Mouse (Mus musculus) cerebellum, postnatal 4 days (tissue): ENCODE results near the gene Hs3st4.
A peak's percentile ranks its signal among the peaks of the same experiment; 100 is the strongest.

Source experiments
- DNase-seq, 2 experiments: peaks; one replicate each; pipeline ENCODE4 v3.0.0; 2022; ENCODE audit warnings: low spot score in 2 of 2, mixed read lengths in 1 of 2

Hs3st4 gene

GRCm38 (mm10) chr7:124341510-124341909 is 358.8 kb downstream of the Hs3st4 start:
- DNase-seq: no peak

GRCm38 (mm10) chr7:124347218-124348017 is 364.7 kb downstream of the Hs3st4 start:
- DNase-seq: peak in 1 of 2 experiments; percentile 5

- no peak for DNase-seq
Observed at GRCm38 (mm10) chr7:124354035-124354434, 371.4 kb downstream of the Hs3st4 start.

DNA sequence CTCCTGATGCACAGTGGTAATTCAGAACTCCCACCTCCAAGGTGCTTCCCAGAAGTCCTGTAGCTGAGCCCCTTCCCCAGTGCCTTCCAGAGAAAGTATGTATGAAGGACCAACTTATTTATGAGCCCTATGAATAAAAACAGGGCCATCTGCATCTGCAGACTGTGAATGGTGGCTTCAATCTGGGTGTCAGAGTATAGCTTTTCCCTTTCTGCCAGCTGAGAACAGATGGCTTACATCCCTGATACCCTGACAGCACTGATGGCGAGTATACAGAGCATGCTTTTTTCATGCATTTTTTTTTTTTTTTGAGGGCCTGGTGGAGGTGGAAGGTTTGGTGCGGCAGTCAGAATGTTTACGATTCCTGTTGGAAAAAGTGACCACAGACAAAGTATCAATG is 375.4 kb downstream of the Hs3st4 start:
- DNase-seq: no peak

DNA sequence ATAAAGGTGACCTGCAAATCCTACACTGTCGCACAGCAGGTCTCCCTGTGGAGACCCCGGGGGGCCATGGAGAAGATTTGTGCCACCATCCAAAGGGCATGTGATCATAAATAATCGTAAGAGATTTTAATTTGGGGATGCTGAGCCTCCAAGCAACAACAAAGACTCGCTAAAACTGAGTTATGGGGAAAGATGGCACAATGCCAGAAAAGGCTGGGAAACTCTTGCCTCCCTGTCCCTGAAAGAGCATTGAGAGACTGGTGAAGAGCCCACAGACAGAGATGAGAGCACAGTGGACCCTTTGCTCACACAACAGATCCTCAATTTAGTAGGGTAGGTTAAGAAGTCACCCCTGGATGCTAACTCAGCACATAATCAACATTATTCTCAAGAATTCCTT is 377.2 kb downstream of the Hs3st4 start:
- DNase-seq: no peak

- DNase-seq: no peak
Observed at GRCm38 (mm10) chr7:124372297-124372696, 389.6 kb downstream of the Hs3st4 start.

- DNase-seq: no peak
Observed at GRCm38 (mm10) chr7:124372697-124373096, 390.0 kb downstream of the Hs3st4 start.

DNA sequence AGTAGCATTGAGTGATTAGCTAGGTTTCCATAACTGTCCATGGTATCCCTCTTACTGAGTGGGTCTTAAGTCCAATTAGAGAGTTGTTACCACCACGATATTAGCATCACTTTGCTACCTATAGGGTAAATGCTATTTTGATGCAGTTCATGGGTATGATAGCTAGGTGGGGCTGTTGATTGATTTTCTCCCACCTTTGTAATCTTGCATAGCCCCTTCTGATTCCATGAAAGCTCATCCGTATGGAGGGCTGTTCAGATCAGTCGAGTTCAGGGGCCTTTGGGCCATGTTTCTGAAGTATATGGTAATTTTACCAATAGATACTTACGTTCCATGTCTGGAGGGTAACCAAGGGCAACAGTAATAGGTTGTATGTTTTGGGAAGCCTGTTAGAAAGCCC is 400.8 kb downstream of the Hs3st4 start:
- peak in 1 of 2 experiments; percentile 12 for DNase-seq

- DNase-seq: no peak
Observed at GRCm38 (mm10) chr7:124399184-124399583, 416.5 kb downstream of the Hs3st4 start.

GRCm38 (mm10) chr7:124426951-124427350 is 444.3 kb downstream of the Hs3st4 start:
- DNase-seq: no peak
